Mouse (Mus musculus): ENCODE measurements around the gene Errfi1.
"Not testable (repeated sequence)": the region's sequence is repeated elsewhere in the genome, so short reads cannot be mapped to it uniquely, and the experiment has no call there.

Gene Errfi1

DNA sequence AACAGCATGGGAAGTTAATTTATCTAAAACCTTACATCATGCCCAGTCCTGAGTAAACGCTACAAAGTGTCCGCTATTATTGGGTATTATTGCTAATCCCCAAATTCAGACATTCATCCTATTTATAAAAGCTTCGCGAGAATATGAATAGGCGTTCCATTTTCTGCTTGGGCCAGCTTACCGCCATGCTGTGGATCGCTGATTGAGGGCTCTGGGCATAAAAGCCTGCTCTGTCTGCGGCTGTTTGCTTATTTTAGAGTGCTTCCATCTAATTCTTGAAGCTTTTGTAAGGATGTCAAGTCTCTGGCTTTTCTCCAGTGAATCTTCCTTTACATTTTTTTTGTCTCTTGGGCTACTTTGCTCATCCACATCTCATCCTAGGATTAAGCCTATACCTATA, 7.4 kb upstream of the Errfi1 start:
- no peak for DNase-seq (ENCODE audit: low spot score in 2 of 2)

DNA sequence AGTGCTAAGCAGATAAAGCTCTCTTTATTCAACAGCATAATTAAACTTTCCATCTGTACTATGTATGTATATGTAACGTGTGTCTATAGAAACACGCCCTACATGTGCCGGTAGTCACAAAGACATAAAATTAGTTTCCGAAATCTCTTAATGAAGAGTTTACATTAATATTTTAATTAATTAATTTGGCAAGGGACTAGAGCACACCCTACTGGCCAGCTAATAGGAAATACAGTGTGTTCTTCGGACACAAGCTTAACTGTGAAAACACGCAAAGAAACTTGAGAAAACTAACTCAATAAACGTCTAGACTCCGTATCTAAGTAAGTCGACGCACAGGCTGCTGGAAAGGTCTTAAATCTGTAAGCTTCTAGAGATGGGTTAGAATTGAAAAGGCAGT, 3.8 kb upstream of the Errfi1 start:
- no peak for DNase-seq (ENCODE audit: low spot score in 2 of 2)

DNA sequence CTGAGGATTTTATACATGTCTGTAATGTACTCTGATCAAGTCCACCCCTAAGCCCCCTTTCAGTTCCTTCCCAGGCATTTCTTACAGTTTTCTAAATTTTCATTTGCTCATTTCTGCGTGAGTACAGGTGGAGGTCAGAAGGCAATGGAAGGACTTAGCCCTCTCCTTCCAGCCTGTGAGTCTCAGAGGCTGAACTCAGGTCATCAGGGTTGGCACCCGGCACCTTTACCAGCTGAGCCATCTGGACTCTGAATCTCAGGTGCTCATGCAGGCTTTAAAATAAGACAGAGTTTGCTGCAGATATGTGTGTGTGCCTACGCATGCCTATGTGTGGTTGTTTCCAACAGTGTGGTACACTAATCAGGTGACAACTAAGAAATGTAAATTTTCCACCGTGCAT, 2.8 kb upstream of the Errfi1 start:
- no peak for DNase-seq (ENCODE audit: low spot score in 2 of 2)

DNA sequence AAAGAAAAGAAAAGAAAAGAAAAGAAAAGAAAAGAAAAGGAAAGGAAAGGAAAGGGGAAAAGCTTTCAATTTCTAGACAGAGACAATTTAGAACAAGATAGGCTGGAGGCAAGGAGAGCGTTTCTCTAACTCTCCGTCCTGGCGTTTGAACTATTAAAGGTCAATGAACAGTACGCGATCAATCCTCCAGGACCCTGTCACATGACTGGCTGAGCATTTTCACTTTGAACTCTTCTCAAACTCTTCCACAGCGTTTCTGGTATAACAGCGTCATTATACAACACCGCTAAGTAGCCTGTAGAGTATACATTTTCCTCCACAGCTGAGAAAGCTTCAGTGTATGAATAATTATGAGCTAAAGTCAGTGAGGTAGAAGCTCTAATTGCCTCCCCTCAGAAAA, 1.7 kb upstream of the Errfi1 start:
- no peak for DNase-seq (ENCODE audit: low spot score in 2 of 2)

DNA sequence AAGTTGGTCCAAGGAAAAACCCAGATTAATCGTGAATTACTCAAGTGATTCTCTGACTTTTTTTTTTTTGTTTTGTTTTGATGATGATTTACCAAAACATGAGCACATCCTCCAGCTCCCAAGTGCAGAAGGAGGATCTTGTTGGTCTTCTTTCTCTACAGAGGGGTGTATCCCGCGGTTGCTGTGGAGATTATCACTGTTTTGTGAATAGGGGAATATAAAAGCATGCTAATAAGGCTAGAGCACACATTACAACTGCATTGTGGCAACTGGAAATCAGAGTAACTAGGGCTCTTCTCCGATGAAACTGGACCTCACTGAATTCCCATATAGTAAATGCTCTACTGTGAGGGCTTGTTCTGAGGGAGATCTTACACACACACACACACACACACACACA, 1.2 kb upstream of the Errfi1 start:
- no peak for DNase-seq (ENCODE audit: low spot score in 2 of 2)

DNA sequence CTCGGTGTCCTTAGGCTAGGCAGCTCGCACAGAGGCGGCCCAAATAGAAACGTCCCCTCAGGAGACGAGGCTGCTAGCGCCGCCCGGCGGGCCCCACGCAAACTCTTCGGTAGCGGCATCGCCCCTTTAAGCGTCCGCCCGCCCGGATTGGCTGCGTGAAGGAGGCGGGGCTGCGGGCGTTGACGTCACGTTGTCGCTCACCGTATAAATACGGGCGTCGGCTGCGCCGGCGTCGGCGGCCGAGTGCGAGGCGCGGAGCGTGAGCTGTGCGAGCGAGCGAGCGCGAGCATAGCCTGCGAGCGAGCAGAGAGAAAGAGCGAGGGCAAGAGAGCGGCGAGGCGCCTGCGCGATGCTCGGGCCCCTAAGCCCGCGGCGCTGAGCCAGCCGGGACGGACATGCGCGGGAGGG, 1.1 kb downstream of the Errfi1 start:
- peak; percentile 94 to 95 for DNase-seq (ENCODE audit: low spot score in 2 of 2)

DNA sequence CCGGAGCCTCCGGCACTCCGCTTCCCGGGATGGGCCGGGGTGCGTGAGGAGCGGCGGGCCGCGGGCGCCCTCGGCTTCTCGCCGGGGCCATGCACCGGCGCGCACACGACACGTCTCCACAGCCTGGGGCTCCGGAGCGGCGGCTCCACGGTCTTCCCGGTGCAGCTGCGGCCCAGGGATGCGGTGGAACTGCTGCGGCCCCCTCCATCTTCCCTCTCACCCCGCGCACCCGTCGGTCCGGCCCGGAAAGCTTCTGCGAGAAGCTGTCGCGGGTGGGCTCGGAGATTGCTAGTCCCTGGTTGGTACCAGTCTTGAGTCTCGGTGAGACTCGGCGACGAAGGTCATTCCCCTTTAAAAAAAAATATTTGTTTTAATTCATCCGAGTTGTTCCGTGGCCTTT, 1.6 kb downstream of the Errfi1 start:
- DNase-seq (ENCODE audit: low spot score in 2 of 2), result peak in 1 of 2 experiments; percentile 23

DNA sequence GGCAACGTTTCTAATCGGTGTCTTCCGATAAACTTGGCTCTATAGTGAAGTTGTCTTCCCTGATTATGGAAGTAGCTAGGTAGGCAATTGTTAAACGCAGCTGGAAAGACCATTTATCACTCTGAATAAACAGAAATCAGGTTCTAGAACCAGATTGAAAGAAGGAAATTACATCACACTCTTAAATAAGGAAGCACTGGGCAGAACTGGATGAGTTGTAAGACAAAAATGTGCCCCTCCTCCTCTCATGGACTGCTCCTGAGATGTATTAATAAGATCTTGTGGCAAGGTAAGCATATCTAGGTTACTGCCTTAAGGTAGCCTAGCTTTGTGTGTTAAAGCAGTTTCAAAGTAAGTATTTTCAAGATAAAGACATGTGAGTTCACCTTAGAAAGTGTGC, 6.8 kb downstream of the Errfi1 start:
- DNase-seq (ENCODE audit: low spot score in 2 of 2), result no peak

DNA sequence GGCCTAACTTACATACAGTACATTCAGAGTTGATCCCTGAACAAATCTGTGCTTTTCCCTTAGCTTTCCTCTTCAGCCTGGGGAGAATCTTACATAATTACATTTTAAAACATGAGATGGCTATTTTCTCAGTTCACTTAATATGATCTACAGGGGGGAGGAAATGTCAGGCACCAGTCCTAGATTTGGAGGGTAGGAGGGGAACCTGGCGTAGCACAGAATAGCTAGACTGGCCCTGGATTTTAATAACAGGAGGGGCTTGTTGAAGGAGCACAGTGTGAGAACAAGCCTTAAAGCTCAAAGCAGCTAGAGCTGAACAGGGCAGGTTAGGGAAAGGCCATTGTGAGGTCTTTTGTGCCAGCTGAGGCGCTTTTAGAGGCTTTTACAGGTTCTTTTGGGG, 7.4 kb downstream of the Errfi1 start:
- no peak for DNase-seq (ENCODE audit: low spot score in 2 of 2)

DNA sequence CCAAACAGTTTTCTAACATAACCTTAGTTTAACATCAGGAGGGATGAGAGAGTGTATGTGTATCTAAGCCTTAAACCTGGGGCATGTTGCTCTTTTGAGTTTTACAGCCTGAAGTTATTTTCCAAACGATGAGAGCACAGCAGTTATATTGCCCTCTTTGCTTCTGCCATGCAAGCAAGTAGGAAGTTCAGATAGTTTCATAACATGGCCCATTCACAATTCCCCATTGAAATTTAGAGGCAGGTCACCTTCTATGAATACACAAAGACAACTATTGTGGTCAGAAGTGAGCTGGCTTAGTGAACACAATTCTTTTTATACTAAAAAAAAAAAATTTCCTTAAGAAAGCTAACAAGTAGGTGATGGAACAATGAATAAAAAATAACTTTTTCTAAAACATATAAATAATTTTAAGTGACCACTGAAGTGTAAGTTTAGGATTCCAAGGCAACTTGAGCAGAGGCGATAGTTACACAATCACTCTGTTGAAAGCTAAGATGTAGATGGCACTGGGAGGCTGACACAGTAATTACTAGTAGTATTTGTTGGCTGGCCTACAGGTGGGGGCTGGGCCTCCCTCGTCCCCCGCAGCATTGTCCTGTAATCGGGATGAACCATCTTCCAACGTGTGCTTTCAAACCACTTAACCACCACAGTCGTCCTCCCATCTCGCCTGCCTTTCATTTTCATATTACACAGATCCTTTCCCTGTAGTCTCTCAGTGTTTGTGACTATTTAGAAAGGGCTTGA, 9.1 kb downstream of the Errfi1 start:
- no peak for DNase-seq (ENCODE audit: low spot score in 2 of 2)

DNA sequence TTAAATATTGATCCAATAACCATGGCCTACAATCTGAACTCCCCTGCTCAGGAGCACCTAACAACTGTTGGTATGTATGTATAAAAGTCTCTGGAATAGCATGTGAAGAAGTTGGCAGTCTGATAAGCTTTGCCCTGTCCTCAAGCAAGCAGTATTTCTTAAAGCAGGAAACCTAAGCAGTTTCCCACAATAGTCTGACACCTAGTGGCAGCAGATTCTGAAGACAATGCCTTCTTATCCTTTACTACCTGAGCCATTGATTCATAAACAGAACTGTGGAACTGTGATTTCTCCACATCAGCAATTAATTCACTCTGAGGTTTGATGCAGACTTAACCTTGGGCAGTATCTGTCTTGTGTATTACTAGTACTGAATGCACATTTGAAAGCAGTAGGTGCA, 11.7 kb downstream of the Errfi1 start:
- peak in 1 of 2 experiments; percentile 26 for DNase-seq (ENCODE audit: low spot score in 2 of 2)

DNA sequence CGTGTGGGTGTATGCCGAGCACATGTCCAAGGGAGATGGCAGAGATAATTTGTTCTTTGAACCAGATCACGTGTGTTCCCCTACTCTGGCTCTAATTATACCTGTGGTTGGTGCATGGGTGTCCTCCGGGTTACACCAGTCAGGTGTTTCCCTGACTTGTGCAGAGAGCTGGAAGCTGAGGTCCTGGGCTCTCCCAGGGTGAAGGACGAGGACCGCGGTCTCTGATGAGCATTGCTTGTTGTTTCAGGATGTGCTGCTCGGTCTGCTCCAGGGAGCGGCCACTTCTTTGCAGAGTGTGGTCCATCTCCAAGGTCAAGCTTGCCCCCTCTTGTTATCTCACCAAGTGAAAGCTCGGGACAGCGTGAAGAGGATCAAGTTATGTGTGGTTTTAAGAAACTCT, 12.3 kb downstream of the Errfi1 start:
- DNase-seq (ENCODE audit: low spot score in 2 of 2), result no peak

DNA sequence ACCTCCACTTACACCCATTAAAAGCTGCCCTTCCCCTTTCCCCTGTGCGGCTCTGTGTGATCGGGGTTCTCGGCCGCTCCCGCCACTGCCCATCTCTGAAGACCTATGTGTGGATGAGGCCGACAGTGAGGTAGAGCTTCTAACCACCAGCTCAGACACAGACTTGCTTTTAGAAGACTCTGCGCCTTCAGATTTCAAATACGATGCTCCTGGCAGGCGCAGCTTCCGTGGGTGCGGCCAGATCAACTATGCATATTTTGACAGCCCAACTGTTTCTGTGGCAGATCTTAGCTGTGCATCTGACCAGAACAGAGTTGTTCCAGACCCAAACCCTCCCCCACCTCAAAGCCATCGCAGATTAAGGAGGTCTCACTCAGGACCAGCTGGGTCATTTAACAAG, 12.8 kb downstream of the Errfi1 start:
- peak in 1 of 2 experiments; percentile 15 for DNase-seq (ENCODE audit: low spot score in 2 of 2)

DNA sequence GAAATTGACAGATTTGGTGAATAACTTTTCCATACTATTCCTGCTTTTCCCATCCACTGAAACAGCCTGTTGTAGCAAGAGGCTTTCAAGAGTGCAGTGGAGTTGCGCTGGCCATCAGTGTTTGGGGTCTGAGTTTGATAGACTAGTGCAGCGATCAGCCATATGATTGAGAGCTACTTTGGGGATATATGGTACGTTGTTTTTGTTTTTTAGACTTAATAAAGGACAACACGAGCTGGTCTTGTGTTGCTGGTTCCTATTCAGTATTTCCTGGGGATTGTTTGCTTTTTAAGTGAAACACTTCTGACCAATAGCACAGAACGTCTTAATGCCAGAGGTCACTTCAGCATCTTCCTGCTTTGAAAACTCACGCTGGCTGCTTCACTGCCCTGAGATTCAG, 14.4 kb downstream of the Errfi1 start:
- DNase-seq (ENCODE audit: low spot score in 2 of 2), result no peak

DNA sequence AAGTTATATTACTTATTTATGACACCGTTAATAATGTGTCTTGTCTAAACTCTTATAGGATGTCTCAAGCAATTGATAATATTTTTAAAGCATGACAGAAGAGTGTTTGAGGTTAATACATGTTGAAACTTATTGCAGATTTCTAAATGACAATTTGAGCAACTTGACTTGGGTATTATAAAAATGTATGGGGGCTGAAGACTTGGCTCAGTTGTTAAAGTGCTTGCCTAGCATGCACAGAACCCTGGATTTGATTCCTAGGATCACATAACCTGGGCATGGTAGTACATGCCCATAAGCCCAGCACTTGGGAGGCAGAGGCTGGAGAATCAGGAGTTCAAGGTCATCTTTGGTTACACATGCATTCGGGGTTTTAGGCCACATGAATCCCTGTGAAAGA, 15.1 kb downstream of the Errfi1 start:
- DNase-seq (ENCODE audit: low spot score in 2 of 2), result no peak

DNA sequence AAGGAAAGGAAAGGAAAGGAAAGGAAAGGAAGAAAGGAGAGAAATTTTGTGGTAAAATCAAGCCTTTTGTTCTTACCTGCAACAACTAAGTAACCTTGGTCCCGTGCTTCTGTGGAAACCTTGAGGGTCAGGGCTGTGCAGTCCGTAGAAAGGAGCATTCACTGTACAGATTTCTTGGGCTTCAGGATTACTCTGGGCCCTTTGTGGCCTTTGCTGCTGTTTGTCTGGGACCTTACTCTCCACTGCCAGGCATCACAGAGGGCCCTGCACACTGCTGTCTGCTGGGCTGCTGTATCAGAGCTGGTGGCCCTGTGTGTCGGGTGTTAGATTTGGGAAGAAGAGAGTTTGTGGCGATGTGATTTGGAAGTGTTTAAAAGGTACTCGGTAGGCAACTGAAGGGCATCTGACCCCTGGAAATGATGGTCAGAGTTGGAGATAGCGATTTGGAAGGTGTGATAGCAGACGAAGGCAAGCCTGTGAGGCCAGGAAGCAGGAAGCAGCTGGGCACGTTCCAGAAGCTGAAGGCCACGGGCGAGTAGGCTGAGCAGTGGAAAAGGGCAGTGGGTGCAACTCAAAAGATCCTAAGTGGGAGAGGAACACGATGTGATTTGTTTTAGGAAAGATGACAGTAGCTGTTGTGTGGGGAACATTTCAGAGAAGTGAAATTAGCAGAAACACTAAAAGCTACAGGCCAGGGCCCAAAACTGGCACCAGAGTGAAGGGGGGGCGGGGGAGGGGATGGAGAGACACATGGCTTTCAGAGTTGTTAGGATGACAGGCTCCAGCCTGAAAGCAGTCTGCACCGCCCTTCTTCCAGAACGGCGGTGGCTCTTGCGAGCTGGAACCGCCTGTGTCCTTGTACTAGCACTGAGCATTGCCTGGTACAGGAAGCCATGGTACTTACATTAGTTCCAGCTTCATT, 15.8 kb downstream of the Errfi1 start:
- DNase-seq (ENCODE audit: low spot score in 2 of 2), result no peak

DNA sequence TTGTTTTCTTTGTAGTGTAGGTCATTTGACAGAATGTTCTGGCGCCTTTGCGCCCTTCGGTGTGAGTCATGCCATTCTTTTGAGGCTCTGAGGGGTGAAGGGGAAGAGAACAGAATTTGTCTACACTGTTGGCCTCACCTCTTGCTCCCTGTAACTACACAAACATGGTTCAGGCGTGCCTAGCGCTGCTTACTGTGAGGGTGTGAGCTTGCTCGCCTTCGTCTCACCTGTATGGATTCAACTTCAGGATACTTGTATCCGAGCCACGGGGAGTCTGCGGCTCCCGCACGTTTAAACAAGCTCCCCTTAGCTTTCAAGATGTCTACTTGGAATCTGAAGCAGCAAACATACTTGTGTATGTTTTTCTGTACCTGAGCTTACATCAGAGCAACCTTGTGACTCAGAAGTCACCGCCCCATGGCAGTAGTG, 17.3 kb downstream of the Errfi1 start:
- no peak for DNase-seq (ENCODE audit: low spot score in 2 of 2)

DNA sequence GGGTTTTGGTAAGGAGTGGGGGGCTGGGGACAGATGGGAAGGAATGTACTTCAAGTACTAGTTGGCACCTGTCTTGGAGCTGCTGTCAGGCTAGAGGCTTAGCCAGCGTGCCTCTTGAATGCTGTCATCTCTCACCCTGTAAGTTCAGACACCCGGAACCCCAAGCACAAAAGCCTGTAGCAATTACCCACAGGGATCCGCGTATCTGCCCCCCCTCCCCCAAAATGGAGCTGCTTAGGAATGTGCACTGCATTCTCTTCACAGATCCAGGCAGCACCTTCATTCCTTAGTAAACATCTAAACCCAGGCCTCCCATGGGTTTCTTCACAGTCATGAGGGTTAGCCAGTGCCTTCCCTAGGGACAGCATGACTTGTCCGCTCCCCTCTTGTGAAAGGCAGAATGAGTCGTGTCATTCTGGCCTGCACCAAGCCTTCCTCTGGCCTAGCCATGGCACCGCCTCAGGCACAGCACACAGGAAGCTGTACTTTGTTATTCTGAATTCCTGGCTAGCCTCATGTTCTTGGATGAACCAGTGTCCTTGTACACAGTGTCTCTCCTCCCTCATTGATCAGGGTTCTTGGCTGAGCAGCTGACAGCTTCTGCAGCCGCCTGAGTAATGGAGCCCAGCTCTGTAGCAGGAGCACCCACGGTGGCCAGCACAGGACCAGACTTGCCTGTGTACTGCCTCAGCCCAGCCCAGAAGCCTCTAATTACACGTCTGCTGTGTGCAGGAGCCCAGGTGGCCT, 17.8 kb downstream of the Errfi1 start:
- peak in 1 of 2 experiments; percentile 12 for DNase-seq (ENCODE audit: low spot score in 2 of 2)

DNA sequence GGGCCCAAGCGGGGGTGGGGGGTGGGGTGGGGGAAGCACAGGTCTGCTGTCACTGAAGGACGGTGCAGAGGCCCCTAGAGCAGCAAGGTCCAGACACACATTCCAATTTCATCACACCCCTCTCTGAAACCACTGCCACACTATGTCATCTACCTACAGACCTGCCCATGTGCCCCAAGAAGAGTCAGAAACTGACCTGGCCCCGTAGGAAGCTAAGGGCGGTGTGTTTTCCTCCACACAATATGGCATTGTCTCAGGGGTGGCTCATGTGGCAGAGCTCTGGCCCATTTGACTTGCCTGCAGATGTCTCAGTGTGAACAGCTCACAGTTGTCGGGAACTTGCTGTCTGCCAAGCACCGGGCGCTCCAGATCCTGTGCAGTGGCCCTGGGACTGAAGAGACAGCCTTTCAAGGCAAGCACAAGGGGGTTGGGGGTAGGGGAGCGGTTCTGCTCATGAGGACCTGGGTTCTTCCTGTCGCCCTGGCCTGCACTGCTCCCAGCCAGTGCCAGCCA, 18.5 kb downstream of the Errfi1 start:
- peak in 1 of 2 experiments; percentile 40 for DNase-seq (ENCODE audit: low spot score in 2 of 2)

DNA sequence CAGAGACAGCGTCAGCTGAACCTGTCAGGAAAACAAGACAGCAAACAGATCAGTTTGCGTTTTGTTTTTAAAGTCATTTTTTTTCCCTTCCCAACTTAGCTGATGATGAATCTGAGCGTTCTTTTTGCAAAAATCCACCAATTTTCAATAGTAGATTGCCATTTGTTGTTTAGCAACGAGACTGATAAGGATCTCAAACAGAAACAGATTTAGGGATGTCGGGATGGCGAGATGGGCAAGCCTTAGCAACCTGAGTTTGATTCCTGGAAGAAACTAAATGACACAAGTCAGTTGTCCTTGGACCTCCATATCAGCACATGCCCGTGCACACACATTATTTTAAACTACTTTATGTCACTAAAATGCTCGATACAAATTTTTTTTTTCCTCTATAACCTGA, 19.0 kb downstream of the Errfi1 start:
- DNase-seq (ENCODE audit: low spot score in 2 of 2), result no peak

DNA sequence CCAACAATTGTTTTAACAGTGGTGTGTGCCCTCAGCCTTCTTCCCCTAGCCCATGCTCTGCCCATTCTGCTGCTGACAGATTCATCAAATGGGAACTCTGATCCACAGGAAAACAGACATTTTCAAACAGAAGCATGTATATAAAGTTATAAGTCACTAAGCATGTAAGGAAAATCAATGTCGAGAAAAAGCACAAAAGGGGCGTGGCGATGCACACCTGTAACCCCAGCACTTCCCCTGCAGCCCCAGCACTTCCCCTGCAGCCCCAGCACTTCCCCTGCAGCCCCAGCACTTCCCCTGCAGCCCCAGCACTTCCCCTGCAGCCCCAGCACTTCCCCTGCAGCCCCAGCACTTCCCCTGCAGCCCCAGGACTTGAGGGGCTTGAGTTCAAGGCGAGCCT, 20.7 kb downstream of the Errfi1 start:
- DNase-seq (ENCODE audit: low spot score in 2 of 2), result not testable (repeated sequence)

DNA sequence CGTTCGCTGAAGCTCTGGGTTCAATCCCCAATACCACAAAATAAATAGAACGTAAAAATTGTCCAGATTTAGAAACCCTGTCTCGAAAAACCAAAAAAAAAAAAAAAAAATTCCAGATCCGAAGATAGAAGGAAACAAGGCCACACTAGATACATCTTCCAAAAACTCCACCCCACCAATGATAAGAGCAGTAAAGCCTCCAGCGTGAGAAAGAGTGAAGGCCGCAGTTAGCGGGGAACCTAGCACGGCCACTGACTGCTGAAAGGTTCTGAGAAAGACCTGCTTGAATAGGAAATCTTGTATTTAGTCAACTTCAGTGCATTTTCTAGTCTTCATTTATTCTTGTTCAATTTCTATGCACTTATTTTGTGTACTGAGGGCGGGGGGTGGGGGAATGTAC, 21.7 kb downstream of the Errfi1 start:
- DNase-seq (ENCODE audit: low spot score in 2 of 2), result no peak
